Mouse (Mus musculus): Measurements from ENCODE around the gene 6030445D17Rik.
A peak's percentile ranks its signal among the peaks of the same experiment; 100 is the strongest.

6030445D17Rik gene

DNA sequence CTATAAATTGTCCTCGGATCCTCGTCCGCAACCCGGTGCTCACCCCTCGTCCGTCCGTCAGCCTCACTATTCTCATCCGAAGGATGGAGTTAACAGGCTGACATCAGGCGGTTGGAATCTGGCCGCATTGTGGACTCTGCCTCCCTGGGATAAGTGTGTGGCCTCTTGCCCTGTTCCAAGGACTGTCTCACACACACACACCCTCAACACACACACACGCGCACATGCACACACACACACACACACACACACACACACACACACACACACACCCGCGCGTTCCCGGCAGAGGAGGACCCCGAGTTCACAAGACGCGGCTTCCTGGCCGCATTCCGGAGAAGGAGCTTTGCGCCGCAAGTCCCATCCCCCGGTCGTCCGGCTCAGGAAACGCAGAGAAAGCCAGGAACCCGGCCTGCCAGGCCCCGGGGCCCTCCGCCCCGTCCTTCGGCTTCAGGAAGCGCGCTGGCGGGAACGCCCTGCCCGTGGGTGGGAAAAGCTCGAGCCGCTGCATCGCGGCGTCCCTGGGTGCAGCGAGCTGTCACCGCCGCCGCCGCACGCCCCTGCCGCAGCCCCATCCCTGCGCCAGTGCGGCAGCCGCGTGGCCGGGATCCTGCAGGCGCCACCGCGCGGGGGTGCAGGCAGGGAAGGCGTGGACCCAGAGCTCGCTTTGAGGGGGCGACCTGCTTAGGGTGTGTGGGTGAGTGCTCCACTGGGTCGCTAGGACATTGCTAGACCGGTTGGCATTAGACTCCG, at the start of gene 6030445D17Rik:
TSS of gene 6030445D17Rik (plus strand) at position 165 of the 753 bp plus-strand sequence.
- peak; percentile 78 for DNase-seq (ENCODE audit: low spot score)

DNA sequence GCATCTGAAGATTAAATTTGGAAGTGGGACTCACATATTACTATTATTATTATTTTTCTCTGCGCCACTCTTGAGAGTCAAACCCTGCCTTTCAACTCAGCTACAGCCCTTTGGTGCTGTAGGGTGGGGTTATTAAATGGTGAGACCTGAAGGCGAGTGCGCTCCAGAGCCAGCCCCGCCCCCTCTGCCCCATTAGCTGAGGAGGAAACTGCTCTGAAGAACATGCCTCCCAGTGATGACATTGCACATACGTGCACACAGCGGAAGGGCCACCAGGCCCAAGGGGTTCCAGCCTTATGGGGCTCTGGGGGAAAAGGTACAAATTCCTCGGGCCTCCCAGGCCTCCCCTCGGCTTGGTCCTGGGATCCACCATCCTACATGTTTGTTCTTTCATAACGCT, 46.6 kb upstream of the 6030445D17Rik start:
- no peak for DNase-seq (ENCODE audit: low spot score)

DNA sequence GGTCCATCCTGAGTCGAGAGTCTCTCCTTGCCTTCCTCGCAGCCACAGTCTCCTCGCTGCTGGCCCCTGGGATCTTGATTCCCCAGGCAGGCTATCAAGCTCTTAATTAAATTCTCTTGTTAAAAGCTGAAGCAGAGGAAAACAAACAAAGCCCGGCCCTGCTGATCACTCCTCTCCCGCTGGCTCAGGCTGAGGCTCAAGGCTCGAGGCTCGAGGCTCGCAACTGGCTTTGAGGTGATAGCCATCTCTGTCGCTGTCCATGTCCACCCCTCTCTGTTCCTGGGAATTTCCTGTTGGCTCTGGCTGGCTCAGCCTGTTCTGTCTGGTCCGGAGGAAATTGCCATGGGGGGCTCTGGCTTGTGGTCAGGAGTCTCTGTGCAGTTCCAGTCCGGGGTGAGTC, 43.1 kb upstream of the 6030445D17Rik start:
- no peak for DNase-seq (ENCODE audit: low spot score)

DNA sequence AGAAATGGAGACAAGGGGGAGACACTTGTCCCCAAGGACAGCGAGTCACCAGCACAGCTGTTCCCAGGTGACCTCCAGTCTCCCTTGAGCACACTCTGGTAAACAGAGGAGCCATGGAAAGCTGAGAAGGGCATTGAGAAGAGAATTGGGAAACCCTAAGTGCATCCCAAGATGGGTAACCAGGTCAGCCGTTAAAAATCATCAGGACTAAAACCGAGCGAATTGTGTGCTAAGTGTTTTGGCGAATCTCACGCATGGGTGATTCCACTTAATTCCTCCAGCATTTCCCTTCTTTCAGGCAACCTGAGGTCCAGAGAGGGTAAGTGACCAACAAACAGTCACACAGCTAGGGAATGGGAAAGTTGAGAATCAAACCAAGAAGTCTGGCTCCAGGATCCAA, 42.7 kb upstream of the 6030445D17Rik start:
- DNase-seq (ENCODE audit: low spot score) = no peak

DNA sequence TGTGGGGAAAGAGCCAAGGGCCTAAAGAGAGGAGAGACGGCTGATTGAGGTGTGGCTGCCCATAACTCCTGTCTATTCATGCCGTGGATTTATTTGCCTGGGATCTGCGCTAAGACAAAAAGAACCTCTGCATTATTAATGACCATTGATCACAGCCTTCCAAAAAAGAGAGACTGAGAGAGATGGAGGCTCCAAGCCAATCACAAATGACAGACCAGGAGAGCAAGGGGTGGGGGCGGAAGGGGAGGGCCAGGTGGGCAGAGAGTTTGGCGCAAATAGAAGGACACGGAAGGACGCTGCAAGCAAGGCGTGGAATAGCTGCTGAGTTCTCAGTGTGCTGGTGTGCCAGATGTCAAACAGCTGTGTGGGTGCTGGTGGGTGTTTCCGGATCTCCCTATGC, 38.8 kb upstream of the 6030445D17Rik start, which contains the start of gene Htr1d:
TSS of gene Htr1d (plus strand) at position 301 of the 400 bp plus-strand sequence.
- no peak for DNase-seq (ENCODE audit: low spot score)

DNA sequence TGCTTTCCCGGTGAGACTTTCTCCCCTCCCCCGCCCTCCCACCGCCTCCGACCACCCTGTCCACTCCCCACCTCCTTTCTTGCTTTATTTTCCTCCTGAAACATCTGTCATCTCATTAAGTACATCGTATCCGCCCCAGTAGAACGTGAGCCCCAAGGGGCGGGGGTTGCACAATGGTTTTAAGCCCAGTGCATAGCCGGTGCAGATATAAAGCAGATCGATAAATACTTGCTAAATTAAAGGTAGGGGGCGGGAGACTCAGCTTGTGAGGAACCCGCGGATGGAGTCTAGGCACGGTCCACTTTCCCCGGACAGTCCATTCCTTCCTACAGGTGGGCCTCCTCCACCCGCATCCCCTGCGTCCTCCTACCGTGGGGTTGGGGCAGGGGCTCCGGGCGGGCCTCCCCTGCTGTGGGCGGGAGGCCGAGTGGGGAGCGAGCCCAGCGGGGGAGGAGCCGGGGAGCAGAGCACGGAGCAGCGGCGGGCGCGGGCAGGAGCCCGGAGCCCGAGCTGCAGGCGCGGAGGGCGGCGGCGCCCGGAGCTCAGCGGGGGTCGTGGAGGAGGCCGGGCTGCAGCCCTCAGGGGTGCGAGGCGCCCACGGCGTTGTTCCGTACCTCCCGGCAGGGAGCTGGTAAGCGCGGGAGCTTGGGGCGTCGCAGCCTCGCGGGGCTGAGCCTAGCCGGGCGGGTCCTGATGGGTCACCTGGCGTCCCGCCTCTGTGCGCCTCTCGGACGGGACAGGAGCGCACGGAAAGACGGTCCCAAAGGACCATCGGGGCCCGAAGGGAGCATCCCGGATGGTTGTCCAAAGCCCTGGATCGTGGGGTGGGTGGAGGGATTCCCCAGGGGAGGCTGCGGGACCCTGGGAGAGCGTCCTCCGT, 37.7 kb upstream of the 6030445D17Rik start:
- DNase-seq (ENCODE audit: low spot score) = peak; percentile 50

DNA sequence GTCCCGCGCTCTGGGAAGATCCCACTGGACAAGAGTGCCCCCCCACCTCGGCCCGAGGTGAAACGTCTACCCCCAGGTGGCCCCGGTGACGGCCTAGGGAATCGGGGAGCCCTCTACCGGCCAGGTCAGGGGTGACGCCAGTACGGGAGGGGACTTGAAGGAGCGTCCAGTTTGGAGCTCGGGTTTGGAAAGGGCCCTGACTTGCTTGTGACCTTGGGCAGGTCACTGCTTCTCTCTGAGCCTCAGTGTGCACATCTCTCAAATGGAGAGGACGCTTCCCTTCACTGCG, 37.1 kb upstream of the 6030445D17Rik start:
- DNase-seq (ENCODE audit: low spot score) = peak; percentile 64

DNA sequence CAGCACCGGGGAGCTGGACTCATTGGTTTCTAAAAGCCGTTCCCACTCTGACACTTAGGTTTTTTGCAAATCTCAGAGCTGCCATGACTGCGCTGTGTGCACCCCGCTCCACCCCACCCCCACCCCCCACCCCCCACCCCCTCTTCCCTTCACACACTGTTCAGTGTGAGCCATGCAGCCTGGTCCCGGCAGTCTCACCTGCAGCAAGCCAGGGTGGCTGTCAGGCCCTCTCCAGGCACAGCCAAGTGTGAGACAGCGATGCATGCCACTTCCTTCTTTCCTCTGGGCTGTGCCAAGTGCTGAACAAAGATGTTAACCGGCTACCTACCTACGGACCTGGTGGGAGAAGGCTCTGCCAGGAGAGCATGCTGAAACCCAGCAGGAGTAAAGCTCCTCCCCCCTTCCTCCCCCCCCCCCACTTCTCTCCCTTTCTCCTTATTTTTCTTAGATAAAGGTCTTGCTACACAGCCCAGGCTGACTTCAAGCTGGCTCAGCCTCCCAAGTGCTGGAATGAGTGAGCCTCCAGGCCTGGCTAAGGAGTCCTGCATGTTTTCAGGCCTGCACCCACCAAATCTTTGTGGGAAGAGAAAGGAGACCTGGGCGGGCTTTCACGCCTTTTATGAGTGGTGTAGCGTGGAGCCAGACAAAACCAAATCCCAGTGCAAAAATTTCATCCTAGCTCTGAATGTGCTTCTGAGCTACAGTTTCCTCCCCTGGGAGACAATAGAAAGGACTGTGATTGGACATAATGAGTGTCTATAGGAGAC, 31.3 kb upstream of the 6030445D17Rik start:
- DNase-seq (ENCODE audit: low spot score) = no peak

DNA sequence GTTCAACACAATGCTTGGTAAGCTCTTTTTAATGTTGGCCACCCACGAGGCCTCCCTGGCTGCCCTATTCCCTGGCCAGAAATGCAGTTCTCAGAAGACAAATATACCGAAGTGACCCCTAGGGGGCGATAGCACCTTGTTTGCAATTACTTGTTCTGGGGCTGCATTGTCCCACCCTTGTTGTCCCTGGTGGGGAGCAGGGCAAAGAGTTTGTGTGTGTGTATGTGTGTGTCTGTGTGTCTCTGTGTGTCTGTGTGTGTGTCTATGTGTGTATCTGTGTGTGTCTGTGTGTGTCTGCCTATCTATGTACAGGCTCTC, 30.7 kb upstream of the 6030445D17Rik start:
- peak; percentile 81 for DNase-seq (ENCODE audit: low spot score)

DNA sequence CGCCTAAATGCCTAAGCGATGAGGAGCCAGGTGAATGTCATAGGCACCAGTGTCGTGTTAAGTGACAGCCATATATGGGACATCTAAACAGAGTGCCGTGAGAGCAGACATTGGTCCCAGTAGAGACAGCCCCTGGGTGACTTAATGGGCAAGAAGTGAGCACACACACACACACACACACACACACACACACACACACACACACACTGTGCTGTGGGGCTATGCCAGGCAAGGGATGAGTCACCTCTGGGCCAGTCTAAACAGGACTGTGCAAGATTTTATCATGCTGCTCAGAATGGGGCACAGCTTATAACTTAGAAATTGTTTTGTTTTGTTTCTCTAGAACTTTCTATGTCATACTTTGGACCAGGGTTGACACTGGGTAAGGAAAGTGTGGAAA, 28.0 kb upstream of the 6030445D17Rik start:
- no peak for DNase-seq (ENCODE audit: low spot score)

DNA sequence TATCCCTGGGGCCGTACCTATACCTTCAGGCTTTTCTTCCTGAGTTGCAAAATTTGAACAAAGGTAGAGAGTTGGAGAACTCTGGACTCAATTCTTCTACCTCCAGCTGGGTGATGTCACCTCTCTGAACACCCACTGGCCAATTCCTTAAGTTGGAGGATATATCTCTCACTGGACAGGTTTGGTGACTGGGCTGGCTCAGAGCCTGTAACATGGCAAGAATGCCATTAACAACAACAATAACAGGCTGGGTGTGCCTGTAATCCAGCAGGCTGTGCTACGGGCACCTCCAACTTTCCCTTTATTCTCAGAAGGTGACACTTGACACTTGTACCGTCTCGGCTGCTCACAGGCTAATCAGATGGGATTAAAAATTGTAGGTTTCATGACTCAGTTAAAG, 22.9 kb upstream of the 6030445D17Rik start:
- no peak for DNase-seq (ENCODE audit: low spot score)

DNA sequence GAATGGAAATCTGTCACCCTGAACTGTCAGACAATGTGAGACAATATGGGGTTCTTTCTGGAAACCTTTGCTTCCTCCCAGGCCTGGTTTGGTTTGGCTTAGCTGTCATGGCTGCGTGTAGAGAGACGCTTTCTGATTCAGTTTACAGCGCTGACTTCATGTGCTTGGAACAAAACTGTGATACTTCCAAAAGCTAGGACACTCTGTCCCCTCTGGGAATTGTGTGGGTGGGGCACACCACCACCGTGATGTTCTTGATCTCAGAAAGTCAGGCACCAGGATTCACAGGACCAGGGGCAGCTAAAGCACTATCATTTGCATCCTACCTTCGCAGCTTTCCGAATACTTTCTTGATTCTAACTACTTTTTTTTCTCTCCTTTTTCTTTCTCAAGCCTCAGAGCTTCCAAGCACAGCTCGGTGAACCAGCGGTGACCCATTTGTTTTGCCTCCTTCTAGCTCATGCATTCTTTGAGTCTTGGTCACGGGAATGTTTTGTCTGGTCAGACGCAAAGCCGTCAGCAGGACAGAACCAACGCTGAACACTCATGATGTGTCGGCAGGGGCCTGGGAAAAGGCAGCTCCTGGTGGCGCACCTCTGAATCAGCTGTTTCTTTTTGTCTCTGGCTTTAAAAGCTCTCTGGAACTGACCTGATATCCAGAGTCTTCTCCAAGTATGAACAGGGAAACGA, 20.6 kb upstream of the 6030445D17Rik start:
- no peak for DNase-seq (ENCODE audit: low spot score)

DNA sequence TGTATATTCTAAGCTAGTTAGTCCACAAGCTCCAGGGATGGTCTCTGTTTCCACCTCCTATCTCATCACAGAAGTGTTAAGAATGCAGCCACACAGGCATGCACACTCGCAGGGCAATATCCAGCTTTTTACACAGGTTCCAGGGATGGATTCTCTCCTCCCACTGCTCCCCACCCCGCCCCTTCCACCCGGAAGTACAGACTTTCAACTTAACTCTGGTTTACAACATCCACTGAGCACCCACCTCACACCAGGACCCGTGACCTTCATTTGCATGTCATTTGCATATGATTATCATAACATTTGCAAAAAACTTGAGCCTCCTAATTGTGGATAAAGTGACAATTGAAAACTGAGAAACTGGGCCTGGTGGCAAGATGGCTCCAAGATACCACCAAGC, 17.5 kb upstream of the 6030445D17Rik start:
- DNase-seq (ENCODE audit: low spot score) = no peak

DNA sequence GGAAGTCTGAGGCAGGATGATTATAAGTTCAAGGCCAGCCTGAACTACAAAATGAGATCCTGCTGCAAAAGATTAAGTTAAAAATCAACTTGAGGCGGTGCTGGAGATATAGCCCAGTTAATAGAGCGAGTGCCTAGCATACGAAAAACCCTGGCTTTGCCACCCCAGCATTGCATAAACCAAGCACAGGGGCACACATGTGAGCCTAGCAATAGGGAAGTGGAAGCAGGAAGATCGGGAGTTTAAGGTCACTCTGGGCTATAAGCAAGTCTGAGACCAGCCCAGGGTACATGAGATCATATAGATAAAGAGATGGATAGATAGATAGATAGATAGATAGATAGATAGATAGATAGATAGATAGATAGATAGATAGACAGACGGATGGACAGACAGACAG, 12.3 kb upstream of the 6030445D17Rik start:
- no peak for DNase-seq (ENCODE audit: low spot score)

DNA sequence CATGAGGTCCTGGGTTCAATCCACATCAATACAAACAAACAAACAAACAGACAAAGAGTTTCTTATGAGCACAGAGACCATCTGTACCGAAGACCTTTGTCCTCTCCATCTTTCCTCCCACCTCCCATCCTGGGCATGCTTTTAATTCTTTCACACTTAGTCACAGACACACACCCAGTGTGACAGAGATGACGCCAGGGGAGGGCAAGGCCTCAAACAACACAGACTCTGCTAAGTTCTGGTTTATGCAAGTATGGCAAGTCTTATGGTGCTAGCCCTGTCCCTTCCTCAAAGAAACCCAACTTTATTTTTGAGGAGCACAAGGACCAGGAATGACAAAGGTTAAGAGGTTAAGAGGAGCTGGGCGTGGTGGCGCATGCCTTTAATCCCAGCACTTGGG, 11.8 kb upstream of the 6030445D17Rik start:
- no peak for DNase-seq (ENCODE audit: low spot score)

DNA sequence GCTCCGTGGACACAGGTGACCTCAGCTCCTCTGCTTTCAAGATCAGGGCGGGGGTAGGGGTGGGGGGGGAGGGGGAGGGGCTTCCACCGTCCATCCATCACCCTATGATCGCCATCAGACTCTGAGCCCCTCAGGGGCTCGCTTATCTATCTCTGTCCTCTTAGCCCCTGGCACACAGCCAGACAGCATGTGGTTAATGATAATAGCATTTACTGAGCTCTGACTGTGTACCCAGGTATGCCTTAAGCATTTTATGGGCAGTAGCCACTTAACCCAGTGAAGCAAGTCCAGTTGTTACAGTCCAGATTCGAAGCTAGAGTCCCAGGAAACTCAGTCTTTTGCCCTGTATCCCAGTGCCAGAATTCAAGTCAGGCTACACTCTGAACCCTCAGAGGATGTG, 10.5 kb upstream of the 6030445D17Rik start:
- DNase-seq (ENCODE audit: low spot score) = no peak

DNA sequence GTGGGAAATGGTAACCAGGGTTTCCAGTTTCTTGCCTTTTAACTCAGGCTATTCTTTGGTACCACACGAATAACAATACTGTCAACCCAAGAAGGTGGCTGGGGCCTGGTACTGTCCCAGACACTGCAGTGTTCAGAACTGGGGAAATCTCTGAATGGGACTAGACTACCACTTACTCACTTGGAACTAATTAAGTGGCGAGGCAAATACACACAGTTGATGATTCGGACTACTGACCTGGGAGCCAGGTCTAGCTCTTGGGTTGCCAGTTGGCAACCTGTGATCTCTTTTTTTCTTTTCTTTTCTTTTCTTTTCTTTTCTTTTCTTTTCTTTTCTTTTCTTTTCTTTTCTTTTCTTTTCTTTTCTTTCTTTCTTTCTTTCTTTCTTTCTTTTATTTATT, 9.8 kb upstream of the 6030445D17Rik start:
- DNase-seq (ENCODE audit: low spot score) = no peak

DNA sequence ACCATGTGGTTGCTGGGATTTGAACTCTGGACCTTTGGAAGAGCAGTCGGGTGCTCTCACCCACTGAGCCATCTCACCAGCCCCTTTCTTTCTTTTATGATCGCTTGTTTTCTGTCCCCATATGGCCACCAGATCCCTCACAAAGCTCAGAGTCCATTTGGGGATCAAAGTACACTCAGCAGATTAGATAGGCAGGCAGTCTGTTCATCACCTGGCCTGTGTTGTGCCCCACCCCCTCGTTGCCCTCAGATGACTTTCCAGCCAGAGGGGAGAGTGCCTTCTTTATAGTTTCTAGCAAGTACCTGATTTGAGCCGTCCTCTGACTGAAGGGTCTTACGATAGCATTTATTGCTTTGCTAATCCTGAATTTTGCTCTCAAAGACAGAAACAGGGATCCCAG, 9.3 kb upstream of the 6030445D17Rik start:
- DNase-seq (ENCODE audit: low spot score) = no peak

DNA sequence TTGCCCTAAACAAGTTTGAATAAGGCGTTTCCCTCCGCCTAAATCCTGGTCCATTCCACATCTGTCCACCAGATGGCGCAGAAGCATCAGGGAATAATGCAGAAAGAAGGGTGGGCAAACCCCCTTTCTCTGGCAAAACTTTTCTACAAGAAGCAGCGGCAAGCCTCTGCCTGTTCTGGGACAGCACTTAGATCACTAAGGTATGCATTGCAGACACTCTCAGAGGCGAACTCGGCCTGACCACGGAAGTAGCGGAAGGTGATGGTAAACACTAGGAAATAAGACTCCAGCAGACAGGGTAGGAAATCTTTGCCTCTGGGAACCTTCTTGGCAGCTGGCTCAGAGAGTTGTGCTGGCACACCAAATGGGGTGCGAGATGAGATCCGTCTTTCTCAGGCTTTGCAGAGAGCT, 7.2 kb upstream of the 6030445D17Rik start:
- DNase-seq (ENCODE audit: low spot score) = peak; percentile 89

DNA sequence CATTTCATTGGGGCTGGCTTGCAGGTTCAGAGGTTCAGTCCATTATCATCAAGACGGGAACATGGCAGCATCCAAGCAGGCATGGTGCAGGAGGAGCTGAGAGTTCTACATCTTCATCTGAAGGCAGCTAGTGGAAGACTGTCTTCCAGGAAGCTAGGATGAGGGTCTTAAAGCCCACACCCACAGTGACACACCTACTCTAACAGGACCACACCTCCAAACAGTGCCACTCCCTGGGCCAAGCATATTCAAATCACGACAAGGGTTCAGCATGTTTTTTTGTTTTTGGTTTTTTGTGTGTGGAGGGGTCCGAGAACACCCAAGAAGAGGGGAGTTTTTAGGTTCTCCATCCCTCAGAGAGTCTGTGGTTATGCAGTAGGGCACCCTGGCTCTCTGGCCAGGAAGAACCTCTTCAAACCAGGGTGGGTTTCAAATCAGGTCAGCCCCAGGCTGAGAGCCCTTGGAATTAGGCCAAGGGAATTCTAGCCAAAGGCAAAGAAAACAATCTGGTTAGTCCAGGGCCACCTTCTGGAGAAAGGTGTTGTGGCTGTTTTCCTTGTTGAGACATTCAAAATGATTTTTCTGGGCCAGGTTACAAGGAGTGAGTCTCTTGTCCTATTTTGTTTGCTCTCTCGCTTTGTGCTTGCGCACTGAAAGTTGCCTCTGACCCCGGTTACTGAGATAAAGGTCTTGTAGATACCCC, 5.4 kb upstream of the 6030445D17Rik start:
- DNase-seq (ENCODE audit: low spot score) = no peak

DNA sequence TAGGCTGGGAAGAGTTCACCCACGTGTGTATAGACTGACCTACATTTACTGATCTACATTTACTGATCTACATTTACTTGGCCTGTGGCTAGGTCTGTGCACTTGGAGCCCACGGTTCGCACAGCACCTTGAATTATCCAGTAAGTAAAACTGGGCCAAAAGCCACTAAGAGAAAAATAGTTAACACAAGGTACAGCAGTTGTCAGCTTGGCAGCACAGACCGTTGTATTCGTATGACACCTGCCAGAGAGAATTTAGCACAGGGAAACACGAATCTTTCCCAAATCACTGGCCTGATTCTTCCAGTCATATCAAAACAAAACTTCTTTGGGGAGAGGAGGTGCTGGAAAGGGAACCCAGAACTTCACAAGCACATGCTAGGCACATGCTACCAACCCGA, 3.8 kb upstream of the 6030445D17Rik start:
- no peak for DNase-seq (ENCODE audit: low spot score)

DNA sequence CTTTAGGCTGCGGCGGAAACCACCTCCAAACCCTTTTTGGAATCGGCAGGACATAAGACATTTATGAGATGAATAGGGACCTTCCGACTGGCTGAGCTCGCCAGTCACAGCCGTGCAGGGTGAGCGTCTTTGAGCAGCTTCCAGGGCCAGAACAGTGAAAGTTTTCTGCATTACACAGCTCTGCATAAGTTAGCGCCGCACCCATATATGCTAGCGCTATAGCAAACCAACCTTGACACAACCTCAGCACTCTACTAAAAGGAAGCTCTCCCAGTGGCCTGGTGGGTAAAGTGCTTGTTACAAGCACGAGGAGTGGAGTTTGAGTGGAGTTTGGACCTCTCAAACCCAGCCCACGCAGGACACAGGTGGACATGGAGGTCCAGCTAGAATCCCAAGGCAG, 2.8 kb upstream of the 6030445D17Rik start:
- DNase-seq (ENCODE audit: low spot score) = no peak

Measured in testis, postnatal 10 days (tissue).